Mouse (Mus musculus) c-Kit-negative CD71-positive TER-119-positive erythroid progenitor cells, embryonic 14.5 days (primary cell): Measurements from ENCODE around the gene Rbm48.

Source experiments
- DNase-seq: peaks from one replicate; pipeline ENCODE4 v3.0.0-alpha.2; 2013; ENCODE audit warnings: low read depth, low spot score

Rbm48 gene

DNA sequence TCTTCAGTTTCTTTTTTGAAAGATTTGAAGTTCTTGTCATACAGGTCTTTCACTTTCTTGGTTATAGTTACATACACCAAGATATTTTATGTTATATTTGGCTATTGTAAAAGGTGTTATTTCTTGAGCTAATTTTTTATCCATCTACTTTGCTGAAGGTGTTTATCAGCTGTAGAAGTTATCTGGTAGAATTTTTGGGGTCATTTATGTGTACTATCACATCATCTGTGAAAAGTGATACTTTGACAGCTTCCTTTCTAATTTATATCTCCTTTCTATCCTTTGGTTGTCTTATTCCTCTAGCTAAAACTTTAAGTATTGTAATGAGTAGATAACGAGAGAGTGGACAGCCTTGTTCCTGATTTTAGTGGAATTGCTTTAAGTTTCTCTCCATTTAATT, 44.9 kb downstream of the Rbm48 start:
- DNase-seq = no peak

- DNase-seq = no peak
Measured at GRCm38 (mm10) chr5:3546226-3546625, 50.2 kb downstream of the Rbm48 start.

DNA sequence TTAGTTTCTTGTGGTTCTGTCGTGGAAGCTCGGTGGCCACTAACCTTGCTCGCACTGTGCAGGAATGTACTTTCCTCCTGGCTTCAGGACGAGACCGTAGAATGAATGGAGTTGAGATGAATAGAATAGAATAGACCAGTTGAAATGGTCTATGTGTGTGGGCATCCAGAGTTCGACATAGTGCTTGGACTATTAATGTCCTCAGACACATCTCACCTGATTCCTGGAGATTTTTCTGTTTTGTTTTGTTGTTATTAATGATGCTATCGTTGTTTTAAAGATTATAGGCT, 52.0 kb downstream of the Rbm48 start:
- DNase-seq = no peak

GRCm38 (mm10) chr5:3543629-3544479, 52.5 kb downstream of the Rbm48 start, which contains the start of gene Fam133b:
Gene Fam133b, plus strand, starts transcription at chr5:3543833.
- DNase-seq = peak; percentile 89

DNA sequence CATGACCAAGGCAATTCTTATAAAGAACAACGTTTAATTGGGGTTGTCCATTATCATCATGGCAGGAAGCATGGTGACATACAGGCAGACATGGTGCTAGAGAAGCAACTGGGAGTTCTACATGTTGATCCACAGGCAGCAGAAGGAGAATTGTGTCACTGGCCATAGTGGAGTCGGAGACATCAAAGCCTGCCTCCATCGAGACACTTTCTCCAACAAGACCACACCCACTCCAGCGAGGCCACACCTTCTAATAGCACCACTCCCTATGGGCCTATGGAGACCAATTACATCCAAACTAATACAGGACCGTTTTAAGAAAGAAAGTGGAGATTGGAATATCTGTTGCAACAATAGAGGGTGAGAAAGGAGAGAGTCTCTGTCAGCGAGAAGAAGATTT, 54.5 kb downstream of the Rbm48 start:
- DNase-seq = no peak

- no peak for DNase-seq
Measured at GRCm38 (mm10) chr5:3538505-3539472, 57.6 kb downstream of the Rbm48 start.

GRCm38 (mm10) chr5:3536592-3537212, 59.7 kb downstream of the Rbm48 start:
- DNase-seq = no peak
